Mouse (Mus musculus): Measurements from ENCODE around the gene Gm49510. TPM values are rescaled to one million over a fixed set of nuclear protein-coding genes. Genes with fewer than 3 reads are reported as not detected.

The Gm49510 gene
- total and polyA plus RNA-seq, 3 experiments, result 0.12 to 0.25 TPM; not detected in 1

- no peak overlapping the region for H3K9ac ChIP-seq (ENCODE audit: insufficient read depth, low read depth)
- H3K4me3 ChIP-seq (replicated peaks in 1 of 3; ENCODE audit: low read depth in 2 of 3, low read length in 2 of 3, poor library complexity in 1 of 3), result no peak overlapping the region
- no peak for TF ChIP-seq CHD1 (IDR thresholded peaks at IDR 0.05; ENCODE audit: low read depth, low read length)
- no peak for TF ChIP-seq USF2 (conservative IDR thresholded peaks at IDR 0.05; ENCODE audit: low read depth, low read length)
- no peak for TF ChIP-seq BHLHE40 (IDR thresholded peaks at IDR 0.05; ENCODE audit: low read depth, low read length)
- TF ChIP-seq KAT2A (IDR thresholded peaks at IDR 0.05; ENCODE audit: insufficient replicate concordance, low read length), result no peak
- TF ChIP-seq JUND (conservative IDR thresholded peaks at IDR 0.05; ENCODE audit: low read depth, low read length), result no peak
- no peak for TF ChIP-seq E2F4 (IDR thresholded peaks at IDR 0.05; ENCODE audit: insufficient replicate concordance, low read depth, low read length)
- TF ChIP-seq MEF2A (IDR thresholded peaks at IDR 0.05; ENCODE audit: borderline replicate concordance, low read depth, low read length), result no peak
- peak; percentile 61 to 99 for TF ChIP-seq CTCF (conservative IDR thresholded peaks at IDR 0.05 in 1 of 2, IDR thresholded peaks at IDR 0.05 in 1 of 2; ENCODE audit: low read depth in 2 of 2, low read length in 2 of 2)
- TF ChIP-seq SMC3 (IDR thresholded peaks at IDR 0.05; ENCODE audit: low read depth, low read length), result peak; percentile 62
- TF ChIP-seq MYC (IDR thresholded peaks at IDR 0.05; ENCODE audit: low read depth, low read length), result peak; percentile 99
- TF ChIP-seq ZKSCAN1 (IDR thresholded peaks at IDR 0.05; ENCODE audit: borderline replicate concordance, low read depth, low read length), result no peak
- peak; percentile 91 for TF ChIP-seq MAX (IDR thresholded peaks at IDR 0.05; ENCODE audit: low read length)
- TF ChIP-seq POLR2A (IDR thresholded peaks at IDR 0.05; ENCODE audit: low read depth, low read length), result no peak
- no peak for TF ChIP-seq GABPA (IDR thresholded peaks at IDR 0.05; ENCODE audit: insufficient replicate concordance, low read depth, low read length)
- peak; percentile 97 for TF ChIP-seq MXI1 (IDR thresholded peaks at IDR 0.05; ENCODE audit: low read depth, low read length)
- peak; percentile 46 for TF ChIP-seq RAD21 (IDR thresholded peaks at IDR 0.05; ENCODE audit: low read depth, low read length)
- TF ChIP-seq SIN3A (IDR thresholded peaks at IDR 0.05; ENCODE audit: low read length), result peak; percentile 35; the same call in 1 of the 2 replicates
- no peak for TF ChIP-seq RCOR1 (conservative IDR thresholded peaks at IDR 0.05; ENCODE audit: low read depth, low read length)
- TF ChIP-seq IRF4 (IDR thresholded peaks at IDR 0.05; ENCODE audit: low read depth, low read length), result no peak
- peak; percentile 93 for TF ChIP-seq ZNF384 (IDR thresholded peaks at IDR 0.05; ENCODE audit: low read depth, low read length)
- TF ChIP-seq JUN (IDR thresholded peaks at IDR 0.05; ENCODE audit: insufficient read depth, low read depth, low read length), result no peak
- TF ChIP-seq ZC3H11A (IDR thresholded peaks at IDR 0.05; ENCODE audit: low read depth, low read length), result no peak
- no peak overlapping the region for H3K4me2 ChIP-seq (ENCODE audit: insufficient read depth, low read depth, poor library complexity, severe bottlenecking)
- peak; percentile 68 for DNase-seq (ENCODE audit: extremely low read depth)
- no peaks in the 10 kb centered on the region for H3K4me1 ChIP-seq (ENCODE audit: control insufficient read depth in 1 of 2, insufficient read depth in 2 of 2)
- no peaks in the 10 kb centered on the region for H3K36me3 ChIP-seq (replicated peaks in 1 of 2; ENCODE audit: control insufficient read depth in 1 of 2, insufficient read depth in 1 of 2, low read length in 1 of 2)
- in situ Hi-C loops (cut with MboI; ENCODE audit: low pct_ligation_motif_present, low pct_unique_long_range_greater_than_20kb, low sequenced_read_pairs), result no loop called here
- no peaks in the 10 kb centered on the region for H3K79me2 ChIP-seq (replicated peaks; ENCODE audit: control insufficient read depth, extremely low read depth, insufficient read depth, poor library complexity, severe bottlenecking)
- dilution Hi-C loops (cut with MboI; ENCODE audit: extremely low pct_ligation_motif_present, extremely low pct_unique_long_range_greater_than_20kb, low sequenced_read_pairs), result no loop called here
- H3K27me3 ChIP-seq (replicated peaks), result peaks cover 56% of the 10 kb centered on the region
- H3K9me3 ChIP-seq (replicated peaks; ENCODE audit: low read length), result no peaks in the 10 kb centered on the region
- H3K27ac ChIP-seq (ENCODE audit: insufficient read depth, low read depth), result no peak overlapping the region
Measured at GRCm38 (mm10) chr15:78869775-78870174, 29.7 kb upstream of the Gm49510 start.
